Mouse (Mus musculus) gastrocnemius, postnatal 25 days (tissue): Measurements from ENCODE around the gene Epn3. TPM values are rescaled to one million over a fixed set of nuclear protein-coding genes. Genes with fewer than 3 reads are reported as not detected.

Source experiments
- DNase-seq: peaks from one replicate; pipeline ENCODE4 v3.0.0; 2022
- total RNA-seq, 2 experiments: library from RNA; stranded (reverse); gene quantifications; 1 replicate in 1 of 2; 2 replicates in 1 of 2; pipeline ENCODE4 v1.2.3; 2021

Epn3 gene
- total RNA-seq, 2 experiments from 2014 or later = 0.08 to 0.43 TPM

DNA sequence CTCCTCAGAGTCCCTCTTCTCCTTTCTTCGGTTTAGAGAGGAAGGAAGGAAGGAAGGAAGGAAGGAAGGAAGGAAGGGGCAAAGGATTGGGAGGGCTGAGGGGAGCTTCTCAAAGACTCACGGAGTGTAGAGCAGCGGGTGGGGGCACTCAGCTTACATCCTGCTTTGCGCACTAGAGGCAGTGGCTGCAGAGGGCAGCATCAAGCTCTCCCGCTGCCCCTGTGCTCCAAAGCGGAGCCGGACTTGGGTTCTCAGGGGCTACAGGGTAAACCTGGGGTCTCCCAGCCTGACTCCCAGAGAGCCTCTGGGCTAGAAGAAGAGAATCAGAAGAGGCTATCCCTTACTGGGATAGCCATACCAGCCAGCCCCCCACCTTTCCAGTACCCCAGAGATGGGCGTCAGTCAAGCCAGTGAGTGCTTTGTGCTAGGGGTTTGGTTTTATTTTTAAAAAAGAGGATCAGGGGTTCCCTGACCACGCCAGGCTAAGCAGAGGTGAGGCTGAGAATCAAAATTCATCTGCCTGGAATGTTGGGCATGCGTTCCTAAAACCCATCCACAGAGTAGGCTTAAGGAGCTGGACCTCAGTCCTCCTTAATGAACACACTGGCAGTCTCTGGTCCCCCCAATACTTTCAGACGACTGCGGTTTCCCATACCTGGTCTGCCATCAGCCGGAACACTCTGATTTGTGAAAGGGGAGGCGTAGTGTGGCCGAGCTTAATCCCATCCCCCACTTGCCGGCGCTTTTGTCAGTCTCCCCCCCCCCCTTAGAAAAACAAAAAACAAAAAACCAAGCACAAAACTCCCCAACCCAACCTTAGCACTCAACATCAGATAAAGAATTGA lies 27.8 kb downstream of the Epn3 start:
- DNase-seq = no peak

DNA sequence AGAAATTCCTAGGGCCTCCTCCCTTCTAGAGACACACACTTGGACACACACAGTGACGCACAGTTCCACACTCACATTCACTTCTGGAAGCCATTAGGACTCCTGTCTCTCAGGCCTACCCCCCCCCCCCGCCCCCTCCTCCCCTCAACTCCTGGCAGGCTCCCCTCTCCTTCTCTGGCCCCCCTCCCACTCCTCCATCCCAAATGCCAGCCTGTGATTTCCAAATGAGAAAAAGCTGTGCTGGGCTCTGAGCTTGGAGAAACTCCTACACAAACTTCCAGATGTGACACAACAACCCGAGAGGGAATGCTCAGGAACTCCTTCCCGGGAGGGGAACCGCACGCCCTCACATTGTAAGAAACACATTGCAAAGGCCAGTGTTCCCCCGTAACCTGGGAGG lies 29.4 kb downstream of the Epn3 start:
- DNase-seq = no peak

DNA sequence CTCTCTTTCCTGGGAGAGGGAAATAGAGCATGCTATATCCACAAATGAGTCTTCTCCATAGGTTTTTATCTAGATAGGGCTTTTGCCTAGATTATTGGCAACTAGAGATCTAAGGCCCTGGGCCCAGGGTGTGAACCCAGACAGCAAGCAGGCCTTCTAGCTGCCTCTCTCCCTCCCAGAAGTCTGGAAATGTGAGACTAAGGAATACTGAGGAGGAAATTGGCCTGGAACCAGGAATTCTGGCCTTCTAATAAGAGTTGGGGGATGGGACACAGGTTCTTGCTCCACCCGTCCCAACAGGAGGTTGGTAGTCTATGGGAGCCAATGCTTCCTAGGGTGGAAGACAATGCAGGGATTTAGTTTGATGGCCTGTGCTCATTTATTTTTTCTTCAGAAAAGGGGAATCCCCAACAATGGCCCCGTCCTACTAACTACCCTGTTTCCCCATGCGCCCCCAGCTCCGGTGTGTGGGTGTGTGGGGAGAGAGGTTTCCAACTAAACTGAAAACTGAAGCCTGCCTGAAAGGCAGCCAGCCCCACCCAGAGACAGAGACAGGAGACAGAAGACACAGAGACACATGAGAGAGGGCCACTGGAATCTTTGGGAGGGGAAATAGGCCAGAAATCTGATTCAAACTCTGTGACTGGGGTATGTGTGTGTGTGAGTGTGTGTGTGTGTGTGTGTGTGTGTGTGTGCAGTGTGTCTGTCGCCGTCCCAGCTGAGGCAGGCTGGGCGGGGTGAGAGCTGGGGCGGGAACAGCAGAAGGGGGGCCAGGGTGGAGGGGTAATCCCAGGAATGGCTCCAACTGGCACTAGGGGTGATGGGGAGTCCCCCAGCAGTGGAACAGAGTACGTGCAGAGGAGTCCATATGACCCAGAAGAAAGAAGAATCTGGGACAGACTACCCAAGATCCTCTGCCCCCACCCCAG lies 30.4 kb downstream of the Epn3 start:
- DNase-seq = peak; percentile 40

DNA sequence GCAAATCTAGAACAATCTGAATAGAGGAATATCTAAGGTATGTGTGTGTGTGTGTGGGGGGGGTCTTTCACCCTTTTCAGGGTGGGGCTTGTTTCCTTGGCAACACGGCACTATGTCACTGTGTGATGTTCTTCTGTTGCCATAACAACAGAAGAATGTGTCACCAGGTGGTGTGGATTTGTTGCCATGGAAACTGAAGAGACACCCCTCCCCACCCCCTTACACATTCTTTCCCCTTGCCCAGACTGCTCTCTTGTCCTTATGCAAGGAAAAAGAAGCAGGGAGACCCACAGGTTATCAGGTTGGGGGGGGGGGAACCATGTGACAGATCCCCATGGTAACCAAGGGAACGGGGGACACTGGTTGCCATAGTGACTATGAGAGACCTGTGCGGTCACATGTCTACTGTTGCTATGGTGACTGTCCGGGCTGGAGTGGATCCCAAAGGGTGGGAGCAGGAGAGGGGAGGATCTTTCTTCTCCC lies 31.2 kb downstream of the Epn3 start:
- no peak for DNase-seq

DNA sequence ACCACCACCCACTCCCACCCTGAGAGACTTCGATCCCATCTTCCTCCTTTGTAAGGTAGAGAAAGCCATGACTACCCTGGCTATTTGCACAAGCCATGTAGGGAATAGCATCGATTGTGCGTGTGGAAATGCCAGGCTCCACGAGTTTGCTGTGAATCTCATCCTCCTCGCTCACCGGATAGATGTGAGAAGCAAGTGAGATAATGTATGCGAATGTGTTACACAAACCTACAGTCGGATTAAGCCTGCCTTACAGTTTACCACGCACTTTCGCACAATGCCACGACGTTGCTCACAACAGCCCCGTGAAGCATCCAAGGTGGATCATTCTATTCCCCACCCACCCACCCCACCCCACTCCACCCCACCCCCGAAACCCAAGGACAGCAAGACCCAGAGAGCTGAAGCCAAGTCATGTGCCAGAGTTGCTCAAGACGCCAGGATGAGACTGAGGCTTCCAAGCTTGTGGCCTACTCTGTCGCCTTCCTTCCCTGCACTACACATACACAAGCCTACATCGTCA lies 33.4 kb downstream of the Epn3 start:
- DNase-seq = no peak

DNA sequence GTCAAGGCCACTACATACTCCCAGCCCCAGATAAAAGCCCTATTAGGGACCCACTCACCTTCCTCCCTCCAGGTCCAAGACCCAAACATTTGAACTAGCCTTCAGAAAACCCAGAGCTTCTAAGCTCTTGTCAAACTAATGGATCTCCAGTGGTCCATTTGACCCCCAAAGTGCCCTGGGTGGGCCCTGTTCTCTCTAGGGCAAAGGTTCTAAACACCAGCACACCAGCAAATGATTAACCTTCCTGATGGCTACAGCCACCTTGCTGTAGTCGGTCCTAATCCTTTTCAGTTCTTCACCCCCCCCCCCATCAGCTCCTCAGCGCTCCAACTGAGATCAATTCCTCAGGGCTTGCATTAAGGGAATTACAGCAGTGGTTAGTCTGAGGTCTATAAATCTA lies 35.6 kb downstream of the Epn3 start:
- DNase-seq = no peak

DNA sequence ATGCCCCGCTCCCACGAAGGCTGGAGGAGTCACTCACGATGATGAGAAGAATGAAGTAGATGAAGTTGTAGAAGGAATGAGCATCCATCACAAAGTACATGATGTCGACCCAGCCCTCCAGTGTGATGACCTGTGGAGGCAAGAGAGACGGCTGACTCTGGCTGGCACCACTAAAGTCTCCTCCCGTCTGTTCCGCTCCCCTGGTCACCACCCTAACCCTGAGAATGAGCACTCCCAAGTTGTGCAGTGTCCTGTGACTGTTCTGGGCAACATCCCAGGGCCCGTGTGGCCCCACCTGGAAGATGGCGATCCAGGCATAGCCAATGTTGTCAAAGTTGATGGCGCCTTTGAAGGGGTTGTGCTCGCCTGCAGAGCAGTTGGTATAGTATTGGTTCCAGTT lies 37.9 kb downstream of the Epn3 start:
- no peak for DNase-seq

DNA sequence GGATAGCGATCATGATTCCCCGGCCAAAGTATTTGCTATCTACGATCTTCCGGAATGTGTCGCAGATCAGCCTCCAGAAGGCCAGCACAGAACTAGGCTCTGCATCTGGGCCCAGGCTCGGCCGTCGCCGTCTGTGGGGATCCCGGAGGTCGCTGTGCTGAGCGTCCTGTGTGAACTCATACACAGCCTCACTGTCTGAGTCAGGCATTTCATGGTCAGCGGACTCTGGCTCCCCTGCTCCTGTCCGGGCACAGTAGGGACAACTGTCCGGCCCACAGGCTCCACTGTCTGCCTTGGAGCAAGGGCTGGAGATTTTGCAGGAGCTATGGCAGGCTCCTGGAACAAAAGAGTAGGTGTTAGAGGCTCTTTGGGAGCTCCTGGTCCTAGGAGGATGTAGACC lies 42.8 kb downstream of the Epn3 start:
- DNase-seq = no peak

DNA sequence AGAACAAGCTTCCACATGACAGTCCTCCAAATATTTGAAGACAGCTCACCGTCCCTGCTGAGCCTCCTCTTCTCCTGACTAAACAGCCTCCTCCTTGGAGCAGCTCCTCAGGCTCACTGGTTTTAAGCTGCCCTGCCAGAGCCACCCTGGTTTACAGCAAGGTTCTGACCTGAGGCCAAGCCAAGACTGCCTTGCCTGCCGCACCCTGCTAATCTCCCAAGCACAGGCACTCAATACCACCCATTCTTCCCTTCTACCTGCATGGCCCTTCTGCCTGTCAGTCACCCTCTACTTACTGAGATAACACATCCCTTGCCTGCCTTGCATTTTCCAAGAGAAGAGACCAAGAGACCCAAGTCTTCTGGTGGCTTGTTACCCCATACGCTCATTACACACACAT lies 43.4 kb downstream of the Epn3 start:
- DNase-seq = no peak

DNA sequence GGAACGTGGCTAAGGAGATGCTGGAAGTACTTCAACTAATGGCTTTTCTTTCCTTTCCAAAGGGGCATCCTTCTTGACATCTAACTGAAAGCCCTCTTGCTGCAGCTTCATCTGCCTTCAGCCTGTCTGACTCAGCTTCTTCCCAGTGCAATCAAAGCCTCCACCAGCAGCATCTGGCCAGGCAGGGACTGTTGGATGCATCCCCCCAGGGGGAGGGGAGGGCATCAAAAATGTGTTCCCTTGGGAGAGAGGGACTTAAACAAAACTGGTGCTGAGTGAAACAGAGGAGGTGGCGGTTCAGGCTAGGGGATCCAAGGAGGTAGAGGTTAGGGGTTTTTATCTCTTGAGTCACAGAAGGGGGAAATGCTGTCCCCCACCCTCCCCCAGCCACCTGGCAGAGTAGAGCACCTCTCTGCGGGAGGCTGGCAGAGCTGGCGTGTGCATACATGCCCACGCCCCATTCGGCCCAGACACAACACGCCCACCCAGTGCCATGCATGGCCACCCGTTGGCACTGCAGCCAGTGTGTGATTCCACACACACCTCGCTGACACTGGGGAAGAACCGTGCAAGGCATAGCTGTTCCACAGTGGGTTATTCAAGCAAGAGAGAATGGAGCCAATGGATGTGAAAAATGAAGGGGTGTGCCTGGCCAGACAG lies 44.5 kb downstream of the Epn3 start:
- no peak for DNase-seq

DNA sequence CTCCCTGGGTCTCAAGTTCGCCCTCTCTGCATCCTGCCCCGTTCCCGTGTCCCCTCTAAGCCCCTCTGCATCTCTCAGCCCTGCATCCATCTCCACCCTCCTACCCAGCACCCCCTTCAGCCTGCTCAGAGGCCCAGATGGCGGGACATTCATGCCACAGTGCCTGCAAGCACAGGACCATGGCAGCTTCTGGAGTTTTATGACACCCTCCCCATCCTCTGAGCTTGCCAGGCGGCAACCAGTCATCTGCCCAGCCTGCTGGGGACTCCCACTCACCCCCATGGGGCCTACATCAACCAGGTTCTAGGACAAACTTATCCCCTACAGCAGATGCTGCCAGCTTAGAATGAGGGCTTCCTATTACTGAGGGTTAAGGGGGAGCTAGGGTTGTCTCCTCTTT lies 45.0 kb downstream of the Epn3 start:
- DNase-seq = no peak

DNA sequence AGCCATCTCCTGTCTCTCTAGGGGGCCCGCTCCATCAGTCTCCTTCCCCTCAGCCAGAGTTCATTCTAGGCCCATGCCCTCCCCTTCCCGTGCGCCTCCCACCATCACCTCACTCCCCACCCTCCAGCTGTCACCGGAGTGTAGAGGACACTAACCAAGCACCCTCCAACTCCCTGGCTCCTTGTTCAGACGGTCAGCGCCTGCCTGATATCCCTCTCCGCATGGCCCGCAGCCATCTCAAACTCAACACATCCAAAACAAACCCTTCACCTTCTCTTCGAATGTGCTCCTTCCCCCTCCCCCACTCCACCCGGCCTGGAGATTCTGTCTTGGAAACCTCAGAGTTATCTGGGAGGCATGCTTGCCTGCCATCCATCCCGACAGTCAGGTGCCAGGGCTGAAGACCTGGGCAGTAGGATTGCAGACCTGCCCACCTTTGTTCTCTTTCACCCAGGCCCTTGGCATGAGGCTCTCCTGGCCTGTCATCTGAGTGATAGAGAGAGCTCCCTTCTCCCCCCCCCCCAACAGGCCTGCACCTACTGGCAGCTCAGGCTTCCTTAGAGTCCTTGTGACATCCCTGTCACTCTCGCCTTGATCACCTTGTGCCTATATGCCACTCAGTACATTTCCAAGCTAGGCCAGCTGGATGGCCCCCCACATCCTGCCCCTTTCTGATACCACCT lies 48.5 kb downstream of the Epn3 start:
- no peak for DNase-seq

DNA sequence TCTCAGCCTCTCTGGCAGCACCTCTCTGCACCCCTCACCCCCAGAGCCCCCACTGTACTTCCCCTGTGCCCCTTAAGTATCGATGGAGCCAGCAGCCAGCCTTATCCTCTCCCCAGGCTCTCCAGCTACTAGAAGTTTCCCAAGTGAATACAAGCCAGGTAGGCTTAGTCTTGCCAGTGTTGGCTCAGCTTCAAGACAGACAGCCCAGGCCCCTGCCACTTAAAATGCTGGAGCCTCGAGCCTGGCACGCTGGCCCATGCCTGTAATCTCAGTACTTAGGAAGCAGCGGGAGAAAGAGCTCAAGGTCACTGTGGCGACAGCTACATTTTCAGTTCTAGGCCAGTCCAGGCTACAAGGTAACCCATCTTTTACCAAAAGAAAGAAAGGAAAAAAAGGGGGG lies 49.9 kb downstream of the Epn3 start:
- no peak for DNase-seq

DNA sequence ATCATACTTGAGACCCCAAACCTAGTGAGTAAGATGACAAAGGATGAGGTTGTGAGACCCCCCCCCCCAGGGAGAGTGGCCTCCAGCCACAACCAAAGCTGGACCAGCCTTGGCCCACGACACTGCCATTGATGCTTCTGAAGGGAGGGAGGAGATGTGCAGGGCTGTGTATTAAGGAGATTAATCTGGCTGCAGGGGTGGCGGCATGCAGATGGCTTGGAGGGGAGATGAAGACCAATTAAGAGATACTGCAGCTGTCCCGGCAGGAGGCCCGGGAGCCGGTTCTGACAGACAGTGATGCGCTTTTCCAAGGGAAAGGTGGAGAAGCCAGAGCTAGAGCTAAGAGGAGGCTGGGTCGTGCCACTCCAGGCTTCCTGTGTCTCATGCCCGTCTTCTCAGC lies 50.5 kb downstream of the Epn3 start:
- DNase-seq = no peak

DNA sequence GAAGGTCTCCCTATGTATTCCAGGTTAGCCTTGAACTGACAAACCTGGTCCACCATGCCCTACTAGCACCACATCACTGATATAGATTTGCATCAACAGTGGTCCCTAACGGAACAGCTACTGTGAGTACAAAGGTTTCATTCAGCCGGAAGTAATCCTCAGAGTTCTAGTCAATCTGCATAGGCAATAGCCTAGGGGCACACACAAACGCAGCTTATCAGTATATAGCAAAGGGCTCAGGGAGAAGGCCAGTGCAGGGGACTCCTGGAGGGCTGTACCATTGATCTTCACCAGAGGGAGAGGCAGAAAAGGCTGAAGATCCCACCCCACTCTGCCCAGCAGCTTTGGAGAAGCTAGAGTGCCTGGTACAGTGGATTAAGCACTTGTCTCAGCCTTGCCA lies 52.8 kb downstream of the Epn3 start:
- DNase-seq = no peak

DNA sequence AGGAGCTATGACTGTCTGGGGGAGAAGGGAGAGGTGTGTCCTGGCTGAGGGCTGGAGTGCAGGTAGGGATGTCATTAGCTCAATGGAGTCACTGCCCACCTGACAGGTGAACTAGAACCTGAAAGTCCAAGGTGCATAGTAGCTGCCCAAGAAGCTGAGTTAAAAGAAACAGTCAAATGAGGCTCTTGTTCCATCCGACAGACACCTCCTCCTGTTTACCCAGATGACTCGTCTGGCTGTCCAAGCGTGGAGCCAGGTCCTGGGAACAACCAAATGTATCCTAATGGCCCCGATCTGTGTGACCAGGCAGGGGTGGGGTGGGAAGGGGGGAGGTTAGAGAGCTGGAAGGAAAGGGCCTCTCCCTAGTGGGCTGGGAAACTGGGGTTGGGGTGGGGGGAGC lies 54.5 kb downstream of the Epn3 start:
- no peak for DNase-seq

DNA sequence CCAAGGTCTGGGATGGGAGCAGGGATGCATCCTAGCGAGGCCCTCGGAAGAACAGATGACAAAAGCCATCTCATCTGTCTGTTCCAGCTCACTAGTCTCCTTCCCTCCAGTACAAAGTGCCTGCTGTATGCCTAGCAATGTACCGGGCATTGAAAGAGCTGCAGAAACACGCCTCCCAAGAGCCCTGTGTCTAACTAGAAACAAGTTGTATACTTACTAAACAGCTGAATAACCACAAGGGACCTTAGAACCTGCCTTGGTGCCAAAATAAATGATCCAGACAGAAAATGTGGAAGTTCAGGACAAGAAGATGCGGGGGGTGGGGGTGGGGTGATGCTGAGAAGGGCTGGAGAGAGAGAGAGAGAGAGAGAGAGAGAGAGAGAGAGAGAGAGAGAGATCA lies 54.9 kb downstream of the Epn3 start:
- no peak for DNase-seq

DNA sequence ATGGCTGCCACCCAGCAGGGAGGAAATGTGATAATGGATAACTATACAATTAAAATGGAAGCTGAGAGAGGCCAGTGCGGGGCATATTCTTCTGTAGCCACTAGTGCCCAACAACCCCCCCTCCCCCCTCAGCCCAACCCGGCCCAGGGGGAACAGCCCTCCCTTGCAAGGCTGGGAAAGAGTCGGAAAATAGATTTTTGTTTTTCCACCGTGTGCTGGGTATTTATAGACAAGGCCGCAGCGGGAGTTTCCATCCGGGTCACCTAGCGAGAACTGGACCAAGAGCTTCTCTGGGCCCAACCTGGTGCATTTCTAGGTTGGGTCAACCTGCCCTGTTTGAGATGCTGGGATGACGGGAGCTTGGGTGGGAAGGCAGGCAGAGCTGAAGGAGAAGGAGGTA lies 58.0 kb downstream of the Epn3 start:
- no peak for DNase-seq

DNA sequence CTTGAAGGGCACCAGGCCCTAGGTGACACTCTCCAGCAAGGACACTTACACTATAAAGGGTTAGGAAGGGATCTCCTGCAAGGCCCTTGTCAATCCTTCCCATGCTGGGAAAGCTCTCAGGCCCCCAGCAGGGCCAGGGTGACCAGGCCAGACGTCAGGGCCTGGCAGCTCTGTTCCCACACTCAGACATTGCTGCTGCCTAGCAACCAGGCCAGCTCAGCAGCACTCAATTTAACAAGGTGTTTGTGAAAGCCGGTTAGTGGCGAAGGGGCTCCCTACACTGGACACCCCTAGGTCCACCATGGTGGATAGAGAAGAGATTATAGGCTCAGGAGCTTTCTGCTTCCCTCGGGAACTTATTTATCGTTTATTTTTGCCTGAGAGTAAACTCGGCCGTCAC lies 58.7 kb downstream of the Epn3 start:
- DNase-seq = no peak

DNA sequence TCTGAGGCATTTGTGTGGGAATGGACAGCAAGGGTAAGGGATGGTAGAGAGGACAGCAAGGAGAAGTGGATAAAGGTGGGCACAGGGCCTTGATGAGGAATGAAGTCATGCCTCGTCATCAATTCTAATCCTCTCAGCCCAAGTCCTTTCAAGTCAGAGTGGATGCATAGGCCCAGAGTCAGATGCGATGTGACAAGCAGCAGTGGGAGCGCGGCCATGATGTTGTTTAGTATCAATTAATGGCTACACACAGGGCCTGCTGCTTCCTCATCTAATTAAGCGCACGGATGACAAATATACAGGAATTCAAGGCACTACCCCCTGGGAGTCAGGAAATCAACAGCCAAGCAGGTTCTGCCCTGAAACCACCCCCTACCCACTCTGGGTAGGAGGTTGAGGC lies 59.4 kb downstream of the Epn3 start:
- no peak for DNase-seq
